Mouse (Mus musculus) limb, embryonic 13.5 days (tissue): ENCODE data around the gene Lrp4. TPM values are rescaled to one million over a fixed set of nuclear protein-coding genes. Genes with fewer than 3 reads are reported as not detected.
A peak's percentile ranks its signal among the peaks of the same experiment; 100 is the strongest.
"Not testable (repeated sequence)": the region's sequence is repeated elsewhere in the genome, so short reads cannot be mapped to it uniquely, and the experiment has no call there.

ENCODE experiments used
- ATAC-seq: fragments of 200-750 bp; cut with Nextera tagmentation; 2 replicates; pipeline ENCODE4 v1.8.0; 2017; ENCODE audit warnings: low read depth, moderate number of reproducible peaks, moderate TSS enrichment; ENCODE audit not compliant: low FRiP score
- H3K27ac ChIP-seq: fragments of 300-500 bp; sonication (generic); 2 replicates; pipeline ENCODE4 v1.5.1; 2015; ENCODE audit warnings: inconsistent platforms, mild to moderate bottlenecking, moderate library complexity
- H3K27me3 ChIP-seq: fragments of 300-500 bp; sonication (generic); 2 replicates; pipeline ENCODE4 v1.6.1; 2015; ENCODE audit warnings: mild to moderate bottlenecking, inconsistent platforms
- H3K36me3 ChIP-seq: fragments of 300-500 bp; sonication (generic); 2 replicates; pipeline ENCODE4 v1.6.1; 2015; ENCODE audit warnings: inconsistent platforms, mild to moderate bottlenecking, moderate library complexity
- H3K4me1 ChIP-seq: fragments of 300-500 bp; sonication (generic); 2 replicates; pipeline ENCODE4 v1.6.1; 2015; ENCODE audit warnings: inconsistent platforms
- H3K4me2 ChIP-seq: fragments of 300-500 bp; sonication (generic); replicated peaks from 2 replicates; pipeline ENCODE4 v1.6.1; 2015; ENCODE audit warnings: inconsistent platforms, mild to moderate bottlenecking, moderate library complexity
- H3K4me3 ChIP-seq: fragments of 300-500 bp; sonication (generic); 2 replicates; pipeline ENCODE4 v1.5.1; 2015; ENCODE audit warnings: moderate library complexity, mild to moderate bottlenecking, inconsistent platforms
- H3K9ac ChIP-seq: fragments of 300-500 bp; sonication (generic); 2 replicates; pipeline ENCODE4 v1.6.1; 2015; ENCODE audit warnings: mild to moderate bottlenecking, inconsistent platforms
- H3K9me3 ChIP-seq: fragments of 300-500 bp; sonication (generic); 2 replicates; pipeline ENCODE4 v1.6.1; 2016; ENCODE audit warnings: inconsistent platforms
- WGBS: fragments of 180-500 bp; shearing (Covaris S2); methylation state at CpG from one replicate; pipeline ENCODE4 v1.1.7; 2015; 5-methylcytosine and 5-hydroxymethylcytosine counted together
- polyA plus RNA-seq: library from polyadenylated mRNA; unstranded; fragments of >200 nt; fragmentation: Nextera tagmentation; extraction: Ambion mirVana; gene quantifications from 2 replicates; pipeline ENCODE4 v1.2.1, GENCODE M21; 2015

The Lrp4 gene
- polyA plus RNA-seq, 1 experiment from 2014 or later: 9.0 TPM

DNA sequence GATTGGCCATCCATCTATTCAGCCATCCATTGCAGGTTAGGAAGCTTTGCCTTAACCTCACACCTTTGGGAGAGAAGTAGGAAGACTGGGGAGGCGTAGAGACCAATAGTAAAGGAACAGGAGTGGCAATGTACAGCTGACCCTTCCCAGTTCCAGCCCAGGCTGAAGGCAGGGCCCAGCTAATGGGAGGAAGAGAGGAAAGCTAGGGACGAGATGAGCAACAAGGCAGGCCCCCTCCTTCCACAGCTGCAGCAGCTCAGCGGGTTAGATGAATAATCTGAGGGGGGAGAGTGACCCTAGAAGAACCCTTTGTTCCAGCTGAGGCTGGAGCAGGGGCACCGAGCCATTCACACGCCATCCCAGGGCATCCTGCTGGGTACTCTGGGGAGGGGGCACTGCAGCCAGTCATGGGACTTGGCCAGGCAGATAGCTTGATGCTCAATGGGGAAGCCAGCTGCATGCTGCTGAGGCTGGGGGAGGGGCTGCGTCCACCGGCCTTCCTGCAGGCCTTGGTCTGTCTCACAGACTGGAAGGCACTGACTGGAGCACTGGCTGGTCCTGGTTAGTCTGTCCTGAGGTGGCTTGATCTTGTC, 12.8 kb downstream of the Lrp4 start:
- H3K4me3 ChIP-seq: no peak overlapping the region
- 31% methylated on average over 7 of the region's 7 CpGs for WGBS
- peaks cover 38% of the 10 kb centered on the region for H3K36me3 ChIP-seq
- peaks cover 22% of the 10 kb centered on the region for H3K4me1 ChIP-seq
- H3K9ac ChIP-seq: no peak overlapping the region
- no peaks in the 10 kb centered on the region for H3K9me3 ChIP-seq
- H3K27ac ChIP-seq: no peak overlapping the region
- H3K4me2 ChIP-seq: no peak overlapping the region
- no peak for ATAC-seq
- no peaks in the 10 kb centered on the region for H3K27me3 ChIP-seq

DNA sequence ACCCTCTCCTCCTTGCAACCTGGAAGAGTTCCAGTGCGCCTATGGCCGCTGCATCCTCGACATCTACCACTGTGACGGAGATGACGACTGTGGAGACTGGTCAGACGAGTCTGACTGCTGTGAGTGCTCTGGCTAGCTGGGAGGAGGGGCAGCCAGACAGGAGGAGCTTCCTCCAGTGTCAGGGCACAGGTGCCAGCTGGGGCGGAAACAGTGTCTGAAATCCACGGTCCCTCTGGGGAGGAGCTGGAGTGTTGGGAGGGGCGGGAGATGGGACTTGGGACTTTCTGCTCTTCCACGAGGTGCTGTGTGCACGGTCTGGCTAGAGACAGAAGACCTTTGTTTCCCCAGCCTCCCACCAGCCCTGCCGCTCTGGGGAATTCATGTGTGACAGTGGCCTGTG, 17.0 kb downstream of the Lrp4 start:
- H3K4me2 ChIP-seq: no peak overlapping the region
- no peak overlapping the region for H3K27ac ChIP-seq
- 79% methylated on average over 12 of the region's 12 CpGs for WGBS
- H3K36me3 ChIP-seq: peaks cover 76% of the 10 kb centered on the region
- H3K4me3 ChIP-seq: no peak overlapping the region
- no peak for ATAC-seq
- peaks cover 8% of the 10 kb centered on the region; the same call in 1 of the 2 replicates for H3K4me1 ChIP-seq
- H3K27me3 ChIP-seq: no peaks in the 10 kb centered on the region
- no peaks in the 10 kb centered on the region for H3K9me3 ChIP-seq
- H3K9ac ChIP-seq: no peak overlapping the region

GRCm38 (mm10) chr2:91475791-91476190, 18.5 kb downstream of the Lrp4 start:
- no peaks in the 10 kb centered on the region for H3K9me3 ChIP-seq
- H3K36me3 ChIP-seq: peaks cover 80% of the 10 kb centered on the region
- H3K4me2 ChIP-seq: no peak overlapping the region
- H3K27ac ChIP-seq: no peak overlapping the region
- H3K4me1 ChIP-seq: no peaks in the 10 kb centered on the region
- H3K9ac ChIP-seq: 0 out of 2 replicates have a peak overlapping the region, but pooled peaks have one; percentile 8
- H3K4me3 ChIP-seq: no peak overlapping the region
- 82% methylated on average over 7 of the region's 7 CpGs for WGBS
- ATAC-seq: no peak
- no peaks in the 10 kb centered on the region for H3K27me3 ChIP-seq

- no peak for ATAC-seq
- no peak overlapping the region for H3K27ac ChIP-seq
- H3K9ac ChIP-seq: 0 out of 2 replicates have a peak overlapping the region, but pooled peaks have one; percentile 8
- WGBS: 77% methylated on average over 17 of the region's 17 CpGs
- H3K4me1 ChIP-seq: no peaks in the 10 kb centered on the region
- no peaks in the 10 kb centered on the region for H3K9me3 ChIP-seq
- H3K27me3 ChIP-seq: no peaks in the 10 kb centered on the region
- H3K36me3 ChIP-seq: peaks cover 79% of the 10 kb centered on the region
- H3K4me3 ChIP-seq: no peak overlapping the region
- H3K4me2 ChIP-seq: no peak overlapping the region
Observed at GRCm38 (mm10) chr2:91476251-91476661, 18.9 kb downstream of the Lrp4 start.

GRCm38 (mm10) chr2:91476841-91477240, 19.5 kb downstream of the Lrp4 start:
- no peak overlapping the region for H3K9ac ChIP-seq
- 75% methylated on average over 7 of the region's 7 CpGs for WGBS
- no peak overlapping the region for H3K27ac ChIP-seq
- H3K4me1 ChIP-seq: no peaks in the 10 kb centered on the region
- no peaks in the 10 kb centered on the region for H3K27me3 ChIP-seq
- no peak overlapping the region for H3K4me3 ChIP-seq
- H3K9me3 ChIP-seq: no peaks in the 10 kb centered on the region
- peaks cover 81% of the 10 kb centered on the region for H3K36me3 ChIP-seq
- ATAC-seq: no peak
- H3K4me2 ChIP-seq: no peak overlapping the region

GRCm38 (mm10) chr2:91480399-91480801, 23.1 kb downstream of the Lrp4 start:
- H3K27ac ChIP-seq: no peak overlapping the region
- H3K36me3 ChIP-seq: peaks cover 72% of the 10 kb centered on the region
- WGBS: 94% methylated on average over 9 of the region's 9 CpGs
- H3K4me3 ChIP-seq: no peak overlapping the region
- no peak overlapping the region for H3K4me2 ChIP-seq
- H3K27me3 ChIP-seq: no peaks in the 10 kb centered on the region
- no peak overlapping the region for H3K9ac ChIP-seq
- no peaks in the 10 kb centered on the region for H3K4me1 ChIP-seq
- no peaks in the 10 kb centered on the region for H3K9me3 ChIP-seq
- ATAC-seq: no peak

DNA sequence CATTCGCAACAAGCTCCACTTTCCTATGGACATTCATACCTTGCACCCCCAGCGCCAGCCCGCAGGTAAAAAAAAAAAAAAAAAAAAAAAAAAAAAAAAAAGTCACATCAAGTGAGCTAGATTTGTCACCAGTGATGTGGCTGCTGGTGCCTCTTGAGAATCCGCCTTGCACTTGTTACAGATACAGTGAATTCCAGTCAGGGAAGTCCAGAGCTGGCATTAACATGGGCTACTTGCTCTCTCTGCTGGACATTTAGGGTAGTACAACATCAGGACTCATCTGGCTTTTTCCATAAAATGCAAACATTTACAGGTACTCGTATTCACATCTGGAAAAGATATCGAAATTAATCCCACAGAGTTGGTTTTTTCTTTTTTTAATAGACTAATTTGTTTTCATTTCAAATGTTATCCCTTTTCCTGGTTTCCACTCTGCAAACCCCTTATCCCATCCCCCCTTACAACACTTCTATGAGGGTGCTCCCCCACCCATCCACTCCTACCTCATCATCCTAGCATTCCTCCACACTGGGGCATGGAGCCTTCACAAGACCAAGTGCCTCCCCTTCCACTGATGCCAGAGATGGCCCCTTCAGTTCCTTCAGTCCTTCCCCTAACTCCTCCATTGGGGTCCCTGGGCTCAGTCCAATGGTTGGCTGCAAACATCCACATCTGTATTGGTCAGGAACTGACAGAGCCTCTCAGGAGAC, 23.6 kb downstream of the Lrp4 start:
- no peaks in the 10 kb centered on the region for H3K27me3 ChIP-seq
- ATAC-seq: peak; percentile 77
- H3K9me3 ChIP-seq: no peaks in the 10 kb centered on the region
- peaks cover 72% of the 10 kb centered on the region for H3K36me3 ChIP-seq
- 60% methylated on average over 6 of the region's 6 CpGs for WGBS
- H3K27ac ChIP-seq: no peak overlapping the region
- no peak overlapping the region for H3K4me3 ChIP-seq
- H3K4me1 ChIP-seq: no peaks in the 10 kb centered on the region
- H3K4me2 ChIP-seq: no peak overlapping the region
- no peak overlapping the region for H3K9ac ChIP-seq

DNA sequence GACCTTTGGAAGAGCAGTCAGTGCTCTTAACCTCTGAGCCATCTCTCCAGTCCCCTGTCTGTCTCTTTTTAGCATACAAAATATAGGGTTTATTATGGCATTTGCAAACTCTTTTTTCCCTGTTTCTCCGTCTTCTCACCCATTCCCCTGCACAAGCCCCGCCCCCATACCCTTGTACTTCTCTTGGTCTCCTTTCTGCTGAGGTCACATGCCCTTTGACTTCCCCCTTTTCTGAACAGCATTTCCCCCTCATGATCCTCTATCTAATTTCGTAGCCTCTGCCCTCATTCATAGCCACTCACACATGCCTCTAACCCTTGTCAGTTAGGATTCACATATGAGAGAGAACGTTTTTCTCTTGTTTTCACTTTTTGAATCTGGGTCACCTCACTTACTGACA, 27.4 kb downstream of the Lrp4 start:
- Histone ChIP-seq H3K4me1 (no peaks in the 10 kb centered on the region), H3K4me3 (no peak overlapping the region), H3K27ac (no peak overlapping the region), H3K27me3 (no peaks in the 10 kb centered on the region), H3K9ac (no peak overlapping the region), H3K36me3 (peaks cover 76% of the 10 kb centered on the region), H3K4me2 (no peak overlapping the region), H3K9me3 (no peaks in the 10 kb centered on the region)
- ATAC-seq: no peak
- 88% methylated on average over 4 of the region's 4 CpGs for WGBS

- WGBS: 86% methylated on average over 6 of the region's 6 CpGs
- H3K9me3 ChIP-seq: no peaks in the 10 kb centered on the region
- no peak for ATAC-seq
Observed at GRCm38 (mm10) chr2:91485256-91485655, 27.9 kb downstream of the Lrp4 start.

GRCm38 (mm10) chr2:91487295-91487694, 30.0 kb downstream of the Lrp4 start:
- not testable (repeated sequence) for H3K9me3 ChIP-seq, H3K27me3 ChIP-seq, H3K4me2 ChIP-seq, H3K9ac ChIP-seq, H3K4me1 ChIP-seq, ATAC-seq, H3K4me3 ChIP-seq, H3K27ac ChIP-seq
- WGBS: 65% methylated on average over 3 of the region's 3 CpGs
- H3K36me3 ChIP-seq: peaks cover 88% of the 10 kb centered on the region

More at GRCm38 (mm10) chr2:91485256-91485655, 27.9 kb downstream of the Lrp4 start:
- H3K9ac ChIP-seq: no peak overlapping the region
- no peaks in the 10 kb centered on the region for H3K4me1 ChIP-seq
- H3K27ac ChIP-seq: no peak overlapping the region
- H3K4me2 ChIP-seq: no peak overlapping the region
- no peaks in the 10 kb centered on the region for H3K27me3 ChIP-seq
- H3K36me3 ChIP-seq: peaks cover 80% of the 10 kb centered on the region
- H3K4me3 ChIP-seq: no peak overlapping the region

GRCm38 (mm10) chr2:91492071-91492635, 34.8 kb downstream of the Lrp4 start:
- H3K4me1 ChIP-seq: no peaks in the 10 kb centered on the region
- no peak overlapping the region for H3K9ac ChIP-seq
- no peak overlapping the region for H3K4me2 ChIP-seq
- no peak for ATAC-seq
- no peak overlapping the region for H3K27ac ChIP-seq
- H3K9me3 ChIP-seq: no peaks in the 10 kb centered on the region
- WGBS: 93% methylated on average over 12 of the region's 12 CpGs
- H3K36me3 ChIP-seq: peaks cover 94% of the 10 kb centered on the region
- no peak overlapping the region for H3K4me3 ChIP-seq
- no peaks in the 10 kb centered on the region for H3K27me3 ChIP-seq

- no peak for ATAC-seq
- H3K9me3 ChIP-seq: no peaks in the 10 kb centered on the region
- H3K4me1 ChIP-seq: no peaks in the 10 kb centered on the region
- no peak overlapping the region for H3K4me2 ChIP-seq
- no peak overlapping the region for H3K9ac ChIP-seq
- no peak overlapping the region for H3K27ac ChIP-seq
- H3K4me3 ChIP-seq: no peak overlapping the region
- peaks cover 95% of the 10 kb centered on the region for H3K36me3 ChIP-seq
- WGBS: 93% methylated on average over 9 of the region's 9 CpGs
- no peaks in the 10 kb centered on the region for H3K27me3 ChIP-seq
Observed at GRCm38 (mm10) chr2:91493981-91494380, 36.7 kb downstream of the Lrp4 start.
